Mouse (Mus musculus): ENCODE measurements around the gene Ceacam15.

DNA sequence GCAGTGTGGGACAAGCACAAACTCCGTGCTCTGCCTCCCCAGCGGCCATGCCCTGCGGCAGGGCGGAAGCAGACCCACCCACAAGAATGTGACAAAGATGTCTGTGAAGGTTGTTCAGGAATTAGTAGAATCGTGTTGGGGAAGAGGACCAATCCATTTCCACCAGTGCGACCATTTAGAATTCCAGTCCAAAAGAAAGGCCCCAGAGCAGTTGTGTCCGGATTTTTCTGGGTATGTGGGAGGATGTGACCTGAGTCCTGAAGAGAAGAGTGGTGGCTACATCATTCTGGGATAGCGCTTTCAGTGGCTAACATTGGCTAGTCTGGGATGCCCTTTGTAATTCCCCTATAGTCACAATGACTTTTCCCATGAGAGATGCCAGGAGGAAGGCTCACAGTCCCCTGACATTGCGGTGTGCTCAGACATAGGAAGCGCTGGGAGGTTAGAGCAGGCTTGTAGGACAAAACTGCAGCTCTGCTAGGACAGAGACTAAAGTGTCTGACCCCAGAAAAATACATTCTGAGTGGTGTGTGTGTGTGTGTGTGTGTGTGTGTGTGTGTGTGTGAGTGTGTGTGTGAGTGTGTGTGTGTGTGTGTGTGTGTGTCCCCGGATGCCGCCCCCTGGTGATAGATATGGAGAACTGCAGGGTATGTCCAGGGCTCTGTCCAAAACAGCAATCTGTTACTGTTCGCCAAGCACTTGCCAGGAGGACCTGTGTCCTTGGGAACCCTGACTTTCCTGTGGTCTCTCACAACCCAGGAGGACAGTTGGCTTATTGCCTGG is 37.3 kb upstream of the Ceacam15 start:
- TF ChIP-seq CTCF (IDR thresholded peaks at IDR 0.05; ENCODE audit: control insufficient read depth, insufficient read depth, insufficient read length), result no peak
- no peak for TF ChIP-seq MAX (IDR thresholded peaks at IDR 0.05)
- TF ChIP-seq CEBPB (IDR thresholded peaks at IDR 0.05; ENCODE audit: low read depth), result no peak
- no peak for TF ChIP-seq FOSL1 (IDR thresholded peaks at IDR 0.05; ENCODE audit: insufficient read depth, low read length, poor library complexity, severe bottlenecking)
- no peak for TF ChIP-seq USF1 (IDR thresholded peaks at IDR 0.05; ENCODE audit: low read depth)
- TF ChIP-seq MYOG (IDR thresholded peaks at IDR 0.05; ENCODE audit: control insufficient read depth, extremely low read depth, insufficient read length), result no peak

Measured in C2C12 (cell line).